Mouse (Mus musculus): ENCODE results near the gene Sh2b2. TPM values are rescaled to one million over a fixed set of nuclear protein-coding genes. Genes with fewer than 3 reads are reported as not detected.

Gene Sh2b2
- total RNA-seq (2014; fragmentation: Nextera tagmentation) (not detected in 2 replicates), total RNA-seq (2017) (0.27 TPM in 1 of 2 replicates, not detected in the other), polyA plus RNA-seq (2012) (not detected in 2 replicates)

- peaks cover 5% of the 10 kb centered on the region; the same call in 1 of the 2 replicates for H3K27me3 ChIP-seq (ENCODE audit: insufficient read depth, low read length)
- no peak for TF ChIP-seq TAL1 (conservative IDR thresholded peaks at IDR 0.05; ENCODE audit: low read depth, low read length)
- TF ChIP-seq GATA1 (IDR thresholded peaks at IDR 0.05; ENCODE audit: borderline replicate concordance, low read length), result no peak
- TF ChIP-seq CTCF (IDR thresholded peaks at IDR 0.05; ENCODE audit: low read depth, low read length), result no peak
- no peak for TF ChIP-seq POLR2AphosphoS5 (IDR thresholded peaks at IDR 0.05; ENCODE audit: insufficient replicate concordance, low read depth, low read length)
- no peak for TF ChIP-seq GATA2 (IDR thresholded peaks at IDR 0.05; ENCODE audit: borderline replicate concordance, low read depth, low read length)
- peaks cover 8% of the 10 kb centered on the region for H3K9me3 ChIP-seq (replicated peaks)
- H3K4me3 ChIP-seq (ENCODE audit: low read depth, low read length), result no peak within 1 kb of the TSS
- DNase-seq (ENCODE audit: low spot score) (no peak), ATAC-seq (ENCODE audit: extremely low read depth, insufficient number of reproducible peaks, low FRiP score, poor library complexity, severe bottlenecking) (no peak)
- no peaks in the 10 kb centered on the region for H3K36me3 ChIP-seq (replicated peaks)
- H3K4me1 ChIP-seq (ENCODE audit: insufficient read depth, low read depth, low read length), result no peaks in the 10 kb centered on the region
These were observed at the start of gene Sh2b2 for GRCm38 (mm10) chr5:136246452-136246838. Gene Sh2b2 (minus strand): TSS chr5:136246556.

GRCm38 (mm10) chr5:136292971-136293418 is 46.6 kb upstream of the Sh2b2 start:
- H3K9me3 ChIP-seq (replicated peaks), result no peaks in the 10 kb centered on the region
- no peak for ATAC-seq (ENCODE audit: extremely low read depth, insufficient number of reproducible peaks, low FRiP score, poor library complexity, severe bottlenecking)
- peaks cover 2% of the 10 kb centered on the region; the same call in 1 of the 2 replicates for H3K27me3 ChIP-seq (ENCODE audit: insufficient read depth, low read length)
- H3K4me3 ChIP-seq (ENCODE audit: low read depth, low read length), result no peak overlapping the region
- H3K36me3 ChIP-seq (replicated peaks), result no peaks in the 10 kb centered on the region
- no peak for DNase-seq (ENCODE audit: low spot score)
- no peak for TF ChIP-seq TAL1 (conservative IDR thresholded peaks at IDR 0.05; ENCODE audit: low read depth, low read length)
- no peak for TF ChIP-seq POLR2AphosphoS5 (IDR thresholded peaks at IDR 0.05; ENCODE audit: insufficient replicate concordance, low read depth, low read length)
- no peak for TF ChIP-seq GATA1 (IDR thresholded peaks at IDR 0.05; ENCODE audit: borderline replicate concordance, low read length)
- TF ChIP-seq GATA2 (IDR thresholded peaks at IDR 0.05; ENCODE audit: borderline replicate concordance, low read depth, low read length), result no peak
- no peak for TF ChIP-seq CTCF (IDR thresholded peaks at IDR 0.05; ENCODE audit: low read depth, low read length)
- no peaks in the 10 kb centered on the region for H3K4me1 ChIP-seq (ENCODE audit: insufficient read depth, low read depth, low read length)

- Histone ChIP-seq H3K36me3 (replicated peaks) (no peaks in the 10 kb centered on the region), H3K27me3 (ENCODE audit: insufficient read depth, low read length) (peaks cover 2% of the 10 kb centered on the region; the same call in 1 of the 2 replicates), H3K9me3 (replicated peaks) (no peaks in the 10 kb centered on the region), H3K4me3 (ENCODE audit: low read depth, low read length) (no peak overlapping the region), H3K4me1 (ENCODE audit: insufficient read depth, low read depth, low read length) (no peaks in the 10 kb centered on the region)
- no peak for ATAC-seq (ENCODE audit: extremely low read depth, insufficient number of reproducible peaks, low FRiP score, poor library complexity, severe bottlenecking)
- no peak for TF ChIP-seq CTCF (IDR thresholded peaks at IDR 0.05; ENCODE audit: low read depth, low read length)
- no peak for TF ChIP-seq POLR2AphosphoS5 (IDR thresholded peaks at IDR 0.05; ENCODE audit: insufficient replicate concordance, low read depth, low read length)
- no peak for TF ChIP-seq GATA2 (IDR thresholded peaks at IDR 0.05; ENCODE audit: borderline replicate concordance, low read depth, low read length)
- no peak for TF ChIP-seq GATA1 (IDR thresholded peaks at IDR 0.05; ENCODE audit: borderline replicate concordance, low read length)
- TF ChIP-seq TAL1 (conservative IDR thresholded peaks at IDR 0.05; ENCODE audit: low read depth, low read length), result no peak
- no peak for DNase-seq (ENCODE audit: low spot score)
These were observed 46.0 kb upstream of the Sh2b2 start for GRCm38 (mm10) chr5:136292361-136292760.

- H3K27me3 ChIP-seq (ENCODE audit: insufficient read depth, low read length), result peaks cover 6% of the 10 kb centered on the region; the same call in 1 of the 2 replicates
- no peaks in the 10 kb centered on the region for H3K9me3 ChIP-seq (replicated peaks)
- no peak for DNase-seq (ENCODE audit: low spot score)
- H3K4me3 ChIP-seq (ENCODE audit: low read depth, low read length), result no peak overlapping the region
- H3K36me3 ChIP-seq (replicated peaks), result no peaks in the 10 kb centered on the region
- no peaks in the 10 kb centered on the region for H3K4me1 ChIP-seq (ENCODE audit: insufficient read depth, low read depth, low read length)
- TF ChIP-seq POLR2AphosphoS5 (IDR thresholded peaks at IDR 0.05; ENCODE audit: insufficient replicate concordance, low read depth, low read length) (no peak), CTCF (IDR thresholded peaks at IDR 0.05; ENCODE audit: low read depth, low read length) (no peak), GATA1 (IDR thresholded peaks at IDR 0.05; ENCODE audit: borderline replicate concordance, low read length) (no peak), GATA2 (IDR thresholded peaks at IDR 0.05; ENCODE audit: borderline replicate concordance, low read depth, low read length) (no peak)
- ATAC-seq (ENCODE audit: extremely low read depth, insufficient number of reproducible peaks, low FRiP score, poor library complexity, severe bottlenecking), result no peak
These were observed 45.2 kb upstream of the Sh2b2 start for GRCm38 (mm10) chr5:136291562-136291961.

GRCm38 (mm10) chr5:136289776-136290175 is 43.4 kb upstream of the Sh2b2 start:
- TF ChIP-seq POLR2AphosphoS5 (IDR thresholded peaks at IDR 0.05; ENCODE audit: insufficient replicate concordance, low read depth, low read length), result no peak
- no peak for TF ChIP-seq GATA2 (IDR thresholded peaks at IDR 0.05; ENCODE audit: borderline replicate concordance, low read depth, low read length)
- TF ChIP-seq GATA1 (IDR thresholded peaks at IDR 0.05; ENCODE audit: borderline replicate concordance, low read length), result no peak
- no peak for TF ChIP-seq CTCF (IDR thresholded peaks at IDR 0.05; ENCODE audit: low read depth, low read length)
- no peak for TF ChIP-seq TAL1 (conservative IDR thresholded peaks at IDR 0.05; ENCODE audit: low read depth, low read length)
- Histone ChIP-seq H3K4me1 (ENCODE audit: insufficient read depth, low read depth, low read length) (no peaks in the 10 kb centered on the region), H3K36me3 (replicated peaks) (no peaks in the 10 kb centered on the region), H3K4me3 (ENCODE audit: low read depth, low read length) (no peak overlapping the region), H3K27me3 (ENCODE audit: insufficient read depth, low read length) (peaks cover 6% of the 10 kb centered on the region; the same call in 1 of the 2 replicates), H3K9me3 (replicated peaks) (no peaks in the 10 kb centered on the region)
- DNase-seq (ENCODE audit: low spot score) (no peak), ATAC-seq (ENCODE audit: extremely low read depth, insufficient number of reproducible peaks, low FRiP score, poor library complexity, severe bottlenecking) (no peak)

- Histone ChIP-seq H3K27me3 (ENCODE audit: insufficient read depth, low read length) (peaks cover 6% of the 10 kb centered on the region; the same call in 1 of the 2 replicates), H3K9me3 (replicated peaks) (no peaks in the 10 kb centered on the region), H3K36me3 (replicated peaks) (no peaks in the 10 kb centered on the region), H3K4me1 (ENCODE audit: insufficient read depth, low read depth, low read length) (no peaks in the 10 kb centered on the region), H3K4me3 (ENCODE audit: low read depth, low read length) (no peak overlapping the region)
- DNase-seq (ENCODE audit: low spot score), result no peak
- no peak for TF ChIP-seq CTCF (IDR thresholded peaks at IDR 0.05; ENCODE audit: low read depth, low read length)
- TF ChIP-seq TAL1 (conservative IDR thresholded peaks at IDR 0.05; ENCODE audit: low read depth, low read length), result no peak
- no peak for TF ChIP-seq GATA1 (IDR thresholded peaks at IDR 0.05; ENCODE audit: borderline replicate concordance, low read length)
- no peak for TF ChIP-seq POLR2AphosphoS5 (IDR thresholded peaks at IDR 0.05; ENCODE audit: insufficient replicate concordance, low read depth, low read length)
- TF ChIP-seq GATA2 (IDR thresholded peaks at IDR 0.05; ENCODE audit: borderline replicate concordance, low read depth, low read length), result no peak
- no peak for ATAC-seq (ENCODE audit: extremely low read depth, insufficient number of reproducible peaks, low FRiP score, poor library complexity, severe bottlenecking)
These were observed 42.2 kb upstream of the Sh2b2 start for GRCm38 (mm10) chr5:136288351-136289081.
